Mouse (Mus musculus) liver, postnatal 0 days (tissue): Measurements from ENCODE around the gene Pnmt.

Experiments
- CTCF ChIP-seq: sonication (generic); IDR thresholded peaks from 2 replicates; pipeline ENCODE4 v1.5.1; 2016; ENCODE audit warnings: antibody characterized with exemption, low read depth
- EP300 ChIP-seq: IDR thresholded peaks from 2 replicates; pipeline ENCODE4 v1.6.1; 2016; ENCODE audit warnings: antibody characterized with exemption, low read depth, mild to moderate bottlenecking

DNA sequence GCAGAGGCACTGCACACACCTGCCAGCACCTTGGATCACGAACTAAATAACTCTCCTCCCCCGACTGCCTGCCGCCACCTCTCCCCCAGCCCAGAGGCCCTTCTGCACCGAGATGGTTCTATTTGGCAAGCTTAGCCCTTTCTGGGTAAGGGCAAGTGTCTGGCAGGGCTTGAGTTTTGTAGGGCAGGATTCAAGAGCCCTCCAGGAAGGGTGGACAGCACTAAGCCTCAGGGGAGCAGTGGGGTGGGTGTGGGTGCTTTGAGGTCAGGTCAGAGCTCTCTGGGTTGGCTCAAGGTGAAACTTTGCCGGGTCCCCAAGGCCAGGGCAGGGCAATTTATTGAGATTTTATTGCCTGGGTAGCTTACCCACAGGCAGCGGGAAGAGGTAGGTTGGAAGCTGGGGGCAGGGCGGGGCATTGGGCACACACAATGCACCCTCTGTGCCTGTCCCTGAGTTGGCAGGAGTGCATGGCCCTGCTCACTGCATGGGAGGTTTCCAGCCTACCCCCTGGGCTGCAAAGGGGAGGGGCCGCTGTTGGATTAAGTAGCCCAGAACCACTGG, 32.5 kb upstream of the Pnmt start:
- no peak for TF ChIP-seq CTCF
- no peak for TF ChIP-seq EP300
